Mouse (Mus musculus) intestine, postnatal 0 days (tissue): ENCODE measurements around the gene Nup214. TPM values are rescaled to one million over a fixed set of nuclear protein-coding genes. Genes with fewer than 3 reads are reported as not detected.

Experiments used
- ATAC-seq: fragments of 200-750 bp; cut with Nextera tagmentation; 2 replicates; pipeline ENCODE4 v1.8.0; 2017; ENCODE audit warnings: mild to moderate bottlenecking, moderate TSS enrichment, moderate library complexity
- H3K27ac ChIP-seq: fragments of 300-500 bp; sonication (generic); 2 replicates; pipeline ENCODE4 v1.5.1; 2014; ENCODE audit warnings: mild to moderate bottlenecking, low read depth, low read length, moderate library complexity
- H3K27me3 ChIP-seq: fragments of 300-500 bp; sonication (generic); replicated peaks from 2 replicates; pipeline ENCODE4 v1.6.1; 2014; ENCODE audit warnings: low read length, mixed read lengths; ENCODE audit not compliant: control insufficient read depth, insufficient read depth
- H3K36me3 ChIP-seq: fragments of 300-500 bp; sonication (generic); 2 replicates; pipeline ENCODE4 v1.6.1; 2014; ENCODE audit warnings: mild to moderate bottlenecking, moderate library complexity; ENCODE audit not compliant: control insufficient read depth, insufficient read depth
- H3K4me1 ChIP-seq: fragments of 300-500 bp; sonication (generic); replicated peaks from 2 replicates; pipeline ENCODE4 v1.6.1; 2014; ENCODE audit warnings: antibody characterized with exemption, low read length, mixed read lengths; ENCODE audit not compliant: control insufficient read depth, insufficient read depth
- H3K4me2 ChIP-seq: fragments of 300-500 bp; sonication (generic); replicated peaks from 2 replicates; pipeline ENCODE4 v1.6.1; 2014; ENCODE audit warnings: low read depth, mild to moderate bottlenecking, moderate library complexity
- H3K4me3 ChIP-seq: fragments of 300-500 bp; sonication (generic); 2 replicates; pipeline ENCODE4 v1.5.1; 2014; ENCODE audit warnings: low read depth, low read length
- H3K9ac ChIP-seq: fragments of 300-500 bp; sonication (generic); 2 replicates; pipeline ENCODE4 v1.6.1; 2014; ENCODE audit warnings: mild to moderate bottlenecking, low read depth, low read length
- H3K9me3 ChIP-seq: fragments of 300-500 bp; sonication (generic); 2 replicates; pipeline ENCODE4 v1.6.1; 2016; ENCODE audit warnings: mixed run types; ENCODE audit not compliant: control insufficient read depth
- CTCF ChIP-seq: sonication (generic); IDR thresholded peaks from 2 replicates; pipeline ENCODE4 v1.5.1; 2016; ENCODE audit warnings: low read depth, mild to moderate bottlenecking, control low read depth, antibody characterized with exemption, moderate library complexity
- WGBS: fragments of 180-500 bp; shearing (Covaris S2); extraction: QIAGEN DNeasy Blood & Tissue Kit; methylation state at CpG from one replicate; pipeline ENCODE4 v1.1.7; 2014; 5-methylcytosine and 5-hydroxymethylcytosine counted together
- polyA plus RNA-seq: library from polyadenylated mRNA; unstranded; fragments of >200 nt; fragmentation: Nextera tagmentation; extraction: Ambion mirVana; gene quantifications from 2 replicates; pipeline ENCODE4 v1.2.1, GENCODE M21; 2015

The Nup214 gene
- polyA plus RNA-seq, 1 experiment from 2014 or later = 31.3 TPM

GRCm38 (mm10) chr2:31997539-31997938, 23.3 kb downstream of the Nup214 start:
- Histone ChIP-seq H3K4me1 (no peaks in the 10 kb centered on the region), H3K27ac (no peak overlapping the region), H3K27me3 (no peaks in the 10 kb centered on the region), H3K4me2 (no peak overlapping the region), H3K36me3 (peaks cover 86% of the 10 kb centered on the region), H3K9me3 (no peaks in the 10 kb centered on the region), H3K9ac (no peak overlapping the region), H3K4me3 (no peak overlapping the region)
- ATAC-seq = no peak
- TF ChIP-seq CTCF = no peak
- 95% methylated on average over 5 of the region's 5 CpGs for WGBS

- peaks cover 86% of the 10 kb centered on the region for H3K36me3 ChIP-seq
- 63% methylated on average over 2 of the region's 2 CpGs for WGBS
- H3K4me1 ChIP-seq = no peaks in the 10 kb centered on the region
- ATAC-seq = no peak
- H3K4me3 ChIP-seq = no peak overlapping the region
- H3K9ac ChIP-seq = no peak overlapping the region
- no peaks in the 10 kb centered on the region for H3K9me3 ChIP-seq
- H3K27me3 ChIP-seq = no peaks in the 10 kb centered on the region
- no peak overlapping the region for H3K4me2 ChIP-seq
- 0 out of 2 replicates have a peak, but pooled peaks have one; percentile 24 for TF ChIP-seq CTCF
- no peak overlapping the region for H3K27ac ChIP-seq
These were observed 24.2 kb downstream of the Nup214 start for GRCm38 (mm10) chr2:31998443-31998842.

- Histone ChIP-seq H3K9ac (no peak overlapping the region), H3K9me3 (no peaks in the 10 kb centered on the region), H3K27me3 (no peaks in the 10 kb centered on the region), H3K36me3 (peaks cover 80% of the 10 kb centered on the region), H3K27ac (no peak overlapping the region), H3K4me1 (no peaks in the 10 kb centered on the region), H3K4me2 (no peak overlapping the region), H3K4me3 (no peak overlapping the region)
- 82% methylated on average over 2 of the region's 2 CpGs for WGBS
- ATAC-seq = no peak
- TF ChIP-seq CTCF = no peak
These were observed 34.1 kb downstream of the Nup214 start for GRCm38 (mm10) chr2:32008311-32008710.

GRCm38 (mm10) chr2:32008716-32009115, 34.5 kb downstream of the Nup214 start:
- 88% methylated on average over 11 of the region's 11 CpGs for WGBS
- no peak overlapping the region for H3K9ac ChIP-seq
- TF ChIP-seq CTCF = no peak
- no peaks in the 10 kb centered on the region for H3K4me1 ChIP-seq
- no peaks in the 10 kb centered on the region for H3K27me3 ChIP-seq
- no peaks in the 10 kb centered on the region for H3K9me3 ChIP-seq
- H3K4me3 ChIP-seq = no peak overlapping the region
- ATAC-seq = no peak
- H3K4me2 ChIP-seq = no peak overlapping the region
- no peak overlapping the region for H3K27ac ChIP-seq
- peaks cover 77% of the 10 kb centered on the region for H3K36me3 ChIP-seq

- no peak for ATAC-seq
- Histone ChIP-seq H3K27me3 (no peaks in the 10 kb centered on the region), H3K9ac (no peak overlapping the region), H3K36me3 (peaks cover 82% of the 10 kb centered on the region), H3K4me3 (no peak overlapping the region), H3K9me3 (no peaks in the 10 kb centered on the region), H3K4me2 (no peak overlapping the region), H3K27ac (no peak overlapping the region), H3K4me1 (no peaks in the 10 kb centered on the region)
- WGBS = 62% methylated on average over 4 of the region's 4 CpGs
- TF ChIP-seq CTCF = no peak
These were observed 45.5 kb downstream of the Nup214 start for GRCm38 (mm10) chr2:32019704-32020103.

GRCm38 (mm10) chr2:32020229-32020628, 46.0 kb downstream of the Nup214 start:
- 0 out of 2 replicates have a peak, but pooled peaks have one; percentile 14 for TF ChIP-seq CTCF
- Histone ChIP-seq H3K27me3 (no peaks in the 10 kb centered on the region), H3K4me2 (no peak overlapping the region), H3K4me3 (no peak overlapping the region), H3K27ac (no peak overlapping the region), H3K9ac (no peak overlapping the region), H3K36me3 (peaks cover 81% of the 10 kb centered on the region), H3K4me1 (no peaks in the 10 kb centered on the region), H3K9me3 (no peaks in the 10 kb centered on the region)
- WGBS = 91% methylated on average over 5 of the region's 5 CpGs
- no peak for ATAC-seq

- Histone ChIP-seq H3K9me3 (no peaks in the 10 kb centered on the region), H3K4me1 (no peaks in the 10 kb centered on the region), H3K27me3 (no peaks in the 10 kb centered on the region), H3K4me2 (no peak overlapping the region), H3K27ac (no peak overlapping the region), H3K36me3 (peaks cover 80% of the 10 kb centered on the region), H3K9ac (no peak overlapping the region), H3K4me3 (no peak overlapping the region)
- no peak for ATAC-seq
- 96% methylated on average over 4 of the region's 4 CpGs for WGBS
- TF ChIP-seq CTCF = no peak
These were observed 50.1 kb downstream of the Nup214 start for GRCm38 (mm10) chr2:32024372-32024771.
